Mouse (Mus musculus) monocyte, adult 5-6 weeks (primary cell): ENCODE data around the gene Snx19. TPM values are rescaled to one million over a fixed set of nuclear protein-coding genes. Genes with fewer than 3 reads are reported as not detected.

ENCODE experiments used
- ATAC-seq: fragments of 153-309, 156-312 bp; replicated peaks from 2 replicates; pipeline ENCODE4 v1.8.0; 2017; ENCODE audit warnings: mild to moderate bottlenecking; ENCODE audit not compliant: low TSS enrichment, insufficient number of reproducible peaks, severe bottlenecking, poor library complexity, low FRiP score
- total RNA-seq: library from RNA; stranded (forward); fragments of 200-1000, 200-491, 200-594 nt; gene quantifications from 3 replicates; pipeline ENCODE4 v1.2.3, GENCODE M21; 2017

Snx19 gene
- total RNA-seq, 1 experiment from 2014 or later = 11.9 TPM

DNA sequence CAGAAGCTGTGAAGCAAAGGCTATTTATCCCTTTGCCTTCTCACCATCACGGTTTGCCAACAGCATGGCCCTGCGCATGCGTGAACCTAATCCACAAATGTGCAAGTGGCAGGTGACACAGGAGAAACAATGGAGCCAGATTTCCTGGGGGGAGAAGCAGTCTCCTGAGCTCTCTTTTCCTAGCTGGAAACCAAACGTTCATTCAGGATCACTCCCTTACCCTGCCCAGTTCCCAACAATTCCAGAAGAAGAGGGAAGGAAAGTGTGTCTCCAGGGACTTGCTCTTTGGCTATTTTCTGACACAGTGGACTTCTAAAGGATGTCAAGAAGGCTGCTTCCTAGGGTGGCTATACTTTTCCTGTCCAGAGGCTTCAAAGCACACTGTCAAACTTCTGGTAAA lies 37.8 kb downstream of the Snx19 start:
- ATAC-seq = no peak

DNA sequence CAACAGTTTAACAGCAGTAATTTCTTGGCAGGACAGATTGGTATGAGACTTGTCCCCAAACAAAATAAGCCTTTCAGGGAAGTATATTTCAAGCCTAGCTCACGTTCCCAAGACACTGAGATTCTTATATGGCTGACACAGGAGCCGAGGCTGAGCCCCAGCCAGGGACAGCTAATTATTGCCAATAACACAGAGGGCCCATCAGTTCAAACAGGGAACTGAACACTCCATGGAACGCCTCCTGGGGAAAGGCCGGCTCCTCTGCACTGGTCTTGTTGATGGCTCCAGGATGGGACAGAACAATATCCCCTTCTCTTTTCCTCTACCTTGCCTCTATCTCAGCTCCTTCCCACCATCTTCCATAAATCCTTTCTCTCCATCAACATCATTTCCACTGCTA lies 53.1 kb downstream of the Snx19 start:
- ATAC-seq = no peak

DNA sequence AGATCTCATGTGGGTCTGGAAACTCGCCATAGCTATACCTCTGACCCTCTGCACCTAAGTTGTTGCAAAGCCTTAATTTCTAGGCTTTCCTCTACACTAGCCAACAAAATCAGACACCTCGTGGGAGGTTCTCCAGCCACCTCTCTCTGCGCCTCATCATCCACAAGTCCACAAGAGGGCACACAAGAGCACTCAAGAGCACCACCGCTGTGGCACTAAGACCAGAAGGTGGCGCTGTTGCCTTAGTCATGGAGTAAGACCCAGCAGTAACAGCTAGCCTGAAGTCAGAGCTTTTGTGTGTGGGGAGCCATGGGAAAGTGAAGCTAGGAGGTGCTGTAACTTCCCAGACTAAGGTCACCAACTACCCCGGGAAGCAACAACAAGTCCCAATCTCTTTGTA lies 53.6 kb downstream of the Snx19 start:
- peak; percentile 84 for ATAC-seq

DNA sequence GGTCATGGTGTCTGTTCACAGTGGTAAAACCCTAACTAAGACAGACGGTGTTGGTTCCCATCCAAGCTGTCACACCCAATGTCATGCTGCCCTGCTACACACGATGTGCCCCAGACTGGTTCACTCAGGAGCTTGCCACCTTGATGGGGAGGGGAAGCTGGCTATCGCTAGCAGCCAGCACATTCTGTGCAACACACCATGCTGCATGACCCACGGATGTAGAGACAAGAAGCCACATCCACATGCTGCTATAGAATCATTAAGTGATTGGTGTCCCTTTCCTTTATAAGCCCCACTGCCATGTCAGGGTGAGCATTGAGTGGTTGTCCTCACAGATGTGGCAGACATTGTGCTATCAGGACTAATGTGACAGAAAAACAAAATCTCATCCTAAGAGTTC lies 55.2 kb downstream of the Snx19 start:
- ATAC-seq = no peak

DNA sequence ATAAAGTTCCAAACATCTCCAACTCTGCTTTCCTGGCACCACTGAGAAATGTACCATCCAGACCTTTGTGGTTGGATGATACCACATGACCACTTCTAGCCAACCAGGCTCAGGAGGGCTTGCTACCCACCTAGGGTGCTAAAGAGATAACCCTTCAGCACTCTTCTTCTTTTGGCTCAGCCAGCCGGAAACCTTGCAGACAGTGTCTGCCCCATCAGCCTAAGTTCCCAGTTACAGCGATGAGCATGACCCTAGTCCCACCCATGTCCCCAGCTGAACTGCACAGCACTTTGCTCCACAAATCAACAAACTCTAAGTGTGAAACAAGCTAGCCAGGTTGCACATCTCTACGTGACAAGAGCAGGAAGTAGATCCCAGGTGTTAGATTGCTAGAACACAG lies 57.3 kb downstream of the Snx19 start:
- ATAC-seq = no peak

DNA sequence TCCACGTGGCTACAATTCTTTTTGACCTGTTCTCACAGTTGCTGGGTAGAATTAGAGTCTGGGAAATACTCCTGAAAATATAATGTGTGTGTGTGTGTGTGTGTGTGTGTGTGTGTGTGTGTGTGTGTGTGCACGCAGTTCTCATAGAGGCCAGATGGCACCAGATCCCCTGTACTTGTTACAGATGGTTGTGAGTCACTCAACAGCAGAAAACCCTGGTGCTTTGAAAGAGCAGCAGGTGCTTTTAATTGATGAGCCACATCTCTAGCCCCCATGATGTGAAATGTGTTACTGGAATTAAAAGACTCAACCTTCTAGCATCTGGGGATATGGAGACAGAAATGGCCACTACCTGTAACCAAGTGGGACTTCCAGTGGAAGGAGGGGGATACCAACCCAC lies 58.3 kb downstream of the Snx19 start:
- no peak for ATAC-seq

DNA sequence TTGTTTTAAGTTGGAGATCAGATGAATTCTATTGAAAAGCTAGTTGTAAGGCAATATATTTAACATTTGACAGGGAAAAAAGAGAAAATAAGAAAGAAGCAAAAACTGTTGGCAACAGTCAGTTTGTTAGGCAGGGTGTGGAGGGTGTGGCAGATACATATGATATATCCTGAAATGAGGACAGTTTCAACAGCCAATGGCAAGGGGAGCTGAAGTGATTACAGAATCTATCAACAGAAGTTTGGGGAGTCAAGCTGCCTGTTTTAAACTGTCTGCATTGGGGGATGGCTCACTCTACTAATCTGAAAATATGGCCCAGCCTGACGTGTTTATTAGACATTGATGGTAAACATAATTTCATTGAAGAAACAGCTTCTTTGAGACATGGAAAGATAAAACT lies 61.5 kb downstream of the Snx19 start:
- no peak for ATAC-seq

DNA sequence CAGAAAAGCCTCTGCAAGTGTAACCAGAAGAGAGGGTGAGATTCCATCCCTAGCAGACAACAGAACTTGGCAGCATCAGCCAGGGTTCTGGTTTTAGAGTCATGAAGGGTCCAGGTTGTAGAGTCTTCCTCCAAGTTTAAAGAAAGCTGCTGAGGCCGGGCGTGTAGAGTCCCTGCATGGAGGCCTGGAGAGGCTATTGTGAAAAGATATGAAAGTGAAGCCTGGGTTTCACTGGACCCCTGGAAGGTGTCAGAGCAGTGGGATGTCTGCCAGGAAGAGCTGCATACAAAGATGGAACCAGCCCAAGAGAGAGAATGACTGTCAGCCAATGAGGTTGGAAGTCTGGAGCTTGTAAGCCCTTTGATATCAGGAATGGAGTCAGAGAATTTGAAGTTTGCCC lies 67.5 kb downstream of the Snx19 start:
- no peak for ATAC-seq

DNA sequence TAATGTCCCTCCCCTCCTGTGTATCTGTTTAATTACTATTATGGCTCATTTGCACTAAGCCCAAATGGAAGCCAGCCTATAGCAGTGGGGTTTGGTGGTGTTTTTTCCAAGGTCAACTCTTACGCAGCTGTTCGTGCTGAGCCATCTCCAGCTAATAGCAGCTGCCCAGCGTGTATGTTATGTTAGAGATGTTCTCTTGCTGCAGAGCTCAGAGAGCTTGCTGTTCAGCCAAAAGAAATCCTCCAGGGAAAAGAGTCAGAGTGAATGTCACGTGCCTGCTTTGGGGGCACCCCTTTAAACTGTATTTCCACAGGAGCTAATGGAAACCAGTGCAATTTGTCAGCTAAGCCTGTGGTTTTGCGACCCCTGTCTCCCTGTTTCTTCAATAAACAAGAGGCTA lies 82.1 kb downstream of the Snx19 start:
- ATAC-seq = no peak

DNA sequence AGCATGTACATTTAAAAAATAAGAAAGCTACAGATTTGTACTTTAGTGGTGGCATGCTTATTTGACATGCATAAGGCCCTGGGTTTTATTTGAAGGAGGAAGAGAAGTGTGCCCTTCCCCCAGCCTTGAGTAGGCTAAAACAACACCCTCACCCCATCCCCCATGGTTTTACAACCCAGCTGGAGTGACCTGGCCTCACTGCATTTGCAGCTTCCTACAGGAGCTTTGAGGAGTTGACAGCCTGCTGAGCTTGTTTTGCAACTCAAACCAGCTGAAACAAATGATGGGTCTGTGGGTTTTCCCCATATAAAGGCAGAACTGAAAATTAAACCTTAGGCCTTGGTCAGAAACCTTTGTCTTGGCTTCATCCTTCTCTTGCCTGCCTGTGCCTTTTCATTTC lies 89.0 kb downstream of the Snx19 start:
- ATAC-seq = no peak
